Mouse (Mus musculus) hematopoietic stem cell, adult 5-6 weeks (primary cell): ENCODE results near the gene Pln. TPM values are rescaled to one million over a fixed set of nuclear protein-coding genes. Genes with fewer than 3 reads are reported as not detected.

Source experiments
- ATAC-seq, 2 experiments: fragments of 125-278 bp in 1 of 2; replicated peaks in 1 of 2; 2 replicates each; pipeline ENCODE4 v1.8.0; 2016 to 2017; ENCODE audit warnings: inconsistent platforms in 2 of 2, mild to moderate bottlenecking in 2 of 2, moderate number of reproducible peaks in 2 of 2, low read depth in 1 of 2, moderate TSS enrichment in 1 of 2; ENCODE audit not compliant: low FRiP score in 2 of 2, poor library complexity in 2 of 2, severe bottlenecking in 2 of 2, insufficient read depth in 1 of 2, low TSS enrichment in 1 of 2
- total RNA-seq: library from RNA; stranded (forward); fragments of 172-1452, 232-1000 nt; gene quantifications from 2 replicates; pipeline ENCODE4 v1.2.3, GENCODE M21; 2017

The Pln gene
- 0.10 and 0.56 TPM in 2 replicates for total RNA-seq

GRCm38 (mm10) chr10:53337162-53337923, at the start of gene Pln:
Pln (plus strand) TSS chr10:53337667.
- no peak for ATAC-seq

DNA sequence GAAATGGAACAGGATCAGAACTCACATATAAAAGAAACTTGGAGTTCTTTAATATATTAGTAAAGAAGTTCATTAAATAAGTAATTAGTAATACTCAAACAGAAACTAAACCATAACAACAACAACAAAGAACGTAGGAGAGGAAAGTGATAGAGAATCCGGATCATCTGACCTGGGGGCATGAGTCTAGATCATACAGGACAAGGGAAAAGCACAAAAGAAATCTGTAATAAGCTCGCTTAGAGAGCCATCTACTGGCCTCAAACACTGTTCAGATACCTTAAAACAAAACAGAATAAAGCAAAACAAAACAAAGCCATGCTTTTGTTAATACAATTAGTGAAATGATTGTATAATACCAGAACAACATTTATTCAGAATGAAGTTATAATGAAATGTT, 31.6 kb upstream of the Pln start:
- ATAC-seq = no peak

DNA sequence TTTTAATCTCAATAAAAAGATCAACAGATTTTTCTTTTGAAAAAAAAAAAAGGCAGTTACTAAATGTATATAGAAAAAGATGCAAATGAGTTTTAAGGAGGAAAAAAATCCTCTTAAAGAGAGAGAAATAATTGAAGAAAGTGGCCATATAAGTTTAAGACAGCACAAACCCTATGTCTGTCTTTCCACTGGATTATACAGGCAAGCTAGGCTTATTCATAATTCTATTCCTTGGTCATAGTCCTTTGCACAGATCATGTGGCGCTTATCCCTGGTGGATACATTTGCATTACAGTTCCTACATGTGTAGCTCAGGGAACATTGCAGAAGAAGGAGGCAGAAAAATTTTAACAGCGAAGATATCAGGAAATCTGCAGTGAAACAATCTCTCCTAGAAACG, 30.8 kb upstream of the Pln start:
- no peak for ATAC-seq

DNA sequence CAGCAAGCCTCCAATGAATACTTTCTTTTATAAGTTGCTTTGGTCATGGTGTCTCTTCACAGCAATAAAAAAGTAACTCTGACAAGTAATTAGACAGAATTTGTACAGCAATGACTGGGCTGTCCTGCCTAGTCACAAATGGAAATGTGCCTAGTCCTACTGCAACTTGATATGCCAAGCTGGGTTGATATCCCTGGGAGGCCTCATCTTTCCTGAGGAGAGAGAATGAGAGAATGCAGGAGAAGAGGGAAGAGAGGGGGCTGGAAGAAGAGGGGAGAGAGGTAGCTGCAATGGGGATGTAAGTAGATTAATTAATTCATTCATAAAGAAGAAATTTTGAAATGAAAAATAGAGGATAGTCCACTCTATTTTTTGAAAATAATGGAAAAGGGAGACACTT, 14.1 kb upstream of the Pln start:
- ATAC-seq = no peak

GRCm38 (mm10) chr10:53324663-53325062, 12.8 kb upstream of the Pln start:
- peak in 1 of 2 experiments; percentile 58; a peak in 2 of 4 replicates for ATAC-seq

DNA sequence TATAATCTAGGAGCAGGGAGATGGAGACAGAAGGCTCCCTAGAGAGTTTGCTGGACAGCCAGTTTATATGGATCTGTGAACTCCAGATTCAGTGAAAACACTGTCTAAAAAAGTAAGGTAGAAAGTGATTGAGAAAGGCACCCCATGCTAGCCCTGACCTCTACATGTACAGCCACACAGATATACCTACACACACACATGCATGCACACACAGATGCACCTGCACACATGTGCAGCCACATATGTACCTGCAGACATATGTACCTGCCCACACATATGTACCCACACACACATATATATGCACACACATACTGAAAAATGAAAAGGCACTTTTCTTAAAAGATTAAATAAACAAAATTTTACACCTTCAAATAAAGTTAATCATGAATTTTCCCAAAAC, 11.1 kb upstream of the Pln start:
- ATAC-seq = no peak

DNA sequence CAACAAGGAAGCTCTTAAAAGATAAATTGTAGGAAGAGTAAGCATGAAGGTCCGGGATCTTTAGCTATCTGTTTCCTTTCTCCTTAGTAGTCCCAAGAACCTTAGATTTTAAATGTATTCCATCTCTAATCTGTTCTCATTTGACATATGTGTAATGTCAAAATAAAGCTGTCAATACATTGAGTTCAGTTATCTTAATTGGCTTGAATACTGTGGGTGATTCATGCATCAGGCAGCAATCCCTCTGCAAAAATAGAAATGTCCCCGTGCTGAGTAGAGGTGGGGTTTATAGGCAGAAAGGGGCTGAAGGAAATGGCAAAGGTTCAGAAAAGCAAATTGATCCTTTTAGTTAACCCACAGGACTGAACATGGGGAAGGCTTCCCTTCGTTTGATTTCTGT, 8.2 kb upstream of the Pln start:
- ATAC-seq = no peak

DNA sequence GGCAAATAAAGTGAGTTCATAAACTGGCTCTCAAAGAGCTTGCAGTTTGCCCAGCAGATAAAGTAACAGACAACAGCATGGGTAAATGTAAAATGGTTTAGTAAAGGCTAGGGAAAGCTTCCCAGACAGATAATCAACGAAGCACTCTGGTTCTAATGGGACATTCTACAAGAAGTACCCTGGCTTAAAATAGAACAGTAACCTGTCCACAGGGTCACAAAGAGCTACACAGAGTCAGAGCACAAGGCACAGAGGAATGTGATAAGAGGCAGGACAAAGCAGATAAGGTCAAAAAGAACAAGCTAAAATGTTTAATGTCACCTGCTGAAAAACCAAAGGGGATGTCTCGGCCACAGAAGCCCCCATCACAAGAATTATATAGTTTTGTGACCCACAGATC, 4.7 kb upstream of the Pln start:
- ATAC-seq = no peak

DNA sequence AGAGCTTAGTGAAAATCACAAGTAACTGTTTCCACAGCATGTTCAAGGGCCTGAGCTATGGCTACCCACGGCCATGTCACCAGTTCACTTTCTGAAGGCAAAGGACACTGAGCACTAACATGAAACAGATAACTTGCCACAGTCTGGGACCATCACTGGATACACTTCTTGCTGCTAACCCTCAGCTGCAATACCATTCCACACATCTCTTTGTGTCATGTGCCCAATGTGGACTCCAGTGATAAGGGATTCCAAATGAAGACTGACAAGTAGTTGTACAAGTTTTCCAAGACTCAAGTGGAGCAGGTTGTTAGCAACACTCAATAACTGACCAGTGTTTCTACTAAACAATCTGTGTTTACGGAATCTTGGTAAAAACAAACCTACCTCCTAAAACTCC, 2.2 kb upstream of the Pln start:
- ATAC-seq = peak; percentile 40; a peak in 3 of 4 replicates

- peak; percentile 38 to 45; a peak in 3 of 4 replicates for ATAC-seq
These were observed 1.5 kb upstream of the Pln start for GRCm38 (mm10) chr10:53335974-53336373.

- no peak for ATAC-seq
These were observed 1.6 kb downstream of the Pln start for GRCm38 (mm10) chr10:53339045-53339444.

GRCm38 (mm10) chr10:53341288-53341965, 4.0 kb downstream of the Pln start:
- peak; percentile 73 to 82; a peak in 3 of 4 replicates for ATAC-seq

- no peak for ATAC-seq
These were observed 4.8 kb downstream of the Pln start for GRCm38 (mm10) chr10:53342166-53342728.

- no peak for ATAC-seq
These were observed 5.9 kb downstream of the Pln start for GRCm38 (mm10) chr10:53343384-53343783.

- no peak for ATAC-seq
These were observed 6.4 kb downstream of the Pln start for GRCm38 (mm10) chr10:53343865-53344264.

DNA sequence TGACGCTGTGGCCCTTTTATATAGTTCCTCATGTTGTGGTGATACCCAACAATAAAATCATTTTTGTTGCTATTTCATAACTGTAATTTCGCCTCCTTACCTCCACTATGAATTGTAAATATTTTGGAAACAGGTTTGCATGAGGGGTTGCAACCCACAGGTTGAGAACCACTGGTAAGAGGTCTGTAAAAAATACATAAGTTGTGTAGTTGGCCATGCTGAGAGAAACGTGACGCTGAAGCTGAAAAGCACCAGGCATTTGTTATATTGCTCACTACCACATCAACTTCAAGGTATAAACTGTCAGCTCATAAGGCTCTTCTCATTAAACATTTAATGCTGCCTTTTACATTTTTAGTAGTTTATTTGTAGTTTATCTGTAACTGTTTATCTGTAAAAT, 8.0 kb downstream of the Pln start:
- ATAC-seq = no peak

DNA sequence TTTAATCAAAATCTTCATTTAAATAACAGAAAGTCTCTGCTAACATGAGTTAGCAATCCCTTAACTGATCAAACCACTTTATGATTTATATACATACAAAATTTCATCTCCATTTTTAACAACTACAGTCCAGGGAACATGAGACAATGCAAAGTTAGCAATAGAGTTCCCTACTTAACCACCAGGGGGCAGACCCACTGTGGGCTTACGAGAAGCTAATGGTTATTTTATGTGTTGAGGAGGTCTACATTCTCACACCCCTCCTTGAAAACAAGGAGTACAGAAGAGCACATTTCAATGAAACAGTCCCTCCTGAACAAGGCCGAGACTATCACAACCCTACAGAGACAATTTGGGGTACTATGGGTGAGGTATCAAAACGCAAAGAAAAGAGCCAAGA, 9.0 kb downstream of the Pln start:
- ATAC-seq = peak in 1 of 2 experiments; percentile 35; a peak in 1 of 4 replicates

DNA sequence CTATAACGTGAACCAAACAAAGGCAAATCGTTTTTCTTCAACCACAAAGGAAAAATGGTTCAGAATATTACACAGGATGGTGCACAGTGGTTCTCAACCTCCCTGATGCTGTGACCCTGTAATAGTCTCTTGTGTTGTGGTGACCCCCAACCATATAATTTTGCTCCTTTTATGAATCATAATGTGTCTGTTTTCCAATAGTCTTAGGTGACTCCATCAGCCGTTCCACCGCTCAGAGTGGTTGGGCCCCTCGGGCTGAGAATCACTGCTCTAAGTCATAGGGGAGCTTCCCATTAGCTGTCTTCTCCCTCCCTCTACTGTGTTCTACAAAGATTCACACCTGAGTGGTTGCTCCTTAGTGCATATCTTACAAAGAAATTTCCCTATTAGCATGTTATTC, 9.4 kb downstream of the Pln start:
- no peak for ATAC-seq
